Mouse (Mus musculus) spleen, postnatal 10 days (tissue): ENCODE measurements at regions not wholly inside any gene's neighbourhood (a gene's known extent, or its start where the extent isn't known, plus 50 kb on each side); places are given as distances from the start of the nearest gene placed in this dataset.
"Not testable (repeated sequence)": the region's sequence is repeated elsewhere in the genome, so short reads cannot be mapped to it uniquely, and the experiment has no call there.

Experiments
- DNase-seq, 2 experiments: peaks; one replicate each; pipeline ENCODE4 v3.0.0; 2021 to 2022; ENCODE audit warnings: low spot score in 2 of 2

- DNase-seq = not testable (repeated sequence)
Measured at GRCm38 (mm10) chr9:104398484-104398883, 60.9 kb upstream of the Acpp start.

- no peak for DNase-seq
Measured at GRCm38 (mm10) chr9:104387805-104388204, 50.3 kb upstream of the Acpp start.
